Mouse (Mus musculus) forebrain, embryonic 12.5 days (tissue): ENCODE measurements around the gene Mta1. TPM values are rescaled to one million over a fixed set of nuclear protein-coding genes. Genes with fewer than 3 reads are reported as not detected.

Experiments
- ATAC-seq: fragments of 200-750 bp; cut with Nextera tagmentation; 2 replicates; pipeline ENCODE4 v1.8.0; 2017; ENCODE audit warnings: moderate TSS enrichment; ENCODE audit not compliant: low FRiP score
- H3K27ac ChIP-seq: fragments of 300-500 bp; sonication (generic); 2 replicates; pipeline ENCODE4 v1.5.1; 2016; ENCODE audit warnings: mild to moderate bottlenecking
- H3K27me3 ChIP-seq: fragments of 300-500 bp; sonication (generic); 2 replicates; pipeline ENCODE4 v1.6.1; 2016; ENCODE audit warnings: mild to moderate bottlenecking
- H3K36me3 ChIP-seq: fragments of 300-500 bp; sonication (generic); replicated peaks from 2 replicates; pipeline ENCODE4 v1.6.1; 2016; ENCODE audit warnings: mild to moderate bottlenecking
- H3K4me1 ChIP-seq: fragments of 300-500 bp; sonication (generic); 2 replicates; pipeline ENCODE4 v1.6.1; 2016
- H3K4me2 ChIP-seq: fragments of 300-500 bp; sonication (generic); 2 replicates; pipeline ENCODE4 v1.6.1; 2016; ENCODE audit warnings: mild to moderate bottlenecking, moderate library complexity
- H3K4me3 ChIP-seq: fragments of 300-500 bp; sonication (generic); replicated peaks from 2 replicates; pipeline ENCODE4 v1.5.1; 2016; ENCODE audit warnings: mild to moderate bottlenecking
- H3K9ac ChIP-seq: fragments of 300-500 bp; sonication (generic); 2 replicates; pipeline ENCODE4 v1.6.1; 2016; ENCODE audit warnings: mild to moderate bottlenecking
- H3K9me3 ChIP-seq: fragments of 300-500 bp; sonication (generic); 2 replicates; pipeline ENCODE4 v1.6.1; 2016
- WGBS: fragments of 180-500 bp; shearing (Covaris S2); methylation state at CpG from one replicate; pipeline ENCODE4 v1.1.7; 2016; 5-methylcytosine and 5-hydroxymethylcytosine counted together
- polyA plus RNA-seq: library from polyadenylated mRNA; unstranded; fragments of >200 nt; fragmentation: Nextera tagmentation; extraction: Ambion mirVana; gene quantifications from 2 replicates; pipeline ENCODE4 v1.2.1, GENCODE M21; 2016

Gene Mta1
- polyA plus RNA-seq, 1 experiment from 2014 or later: 22.7 TPM

DNA sequence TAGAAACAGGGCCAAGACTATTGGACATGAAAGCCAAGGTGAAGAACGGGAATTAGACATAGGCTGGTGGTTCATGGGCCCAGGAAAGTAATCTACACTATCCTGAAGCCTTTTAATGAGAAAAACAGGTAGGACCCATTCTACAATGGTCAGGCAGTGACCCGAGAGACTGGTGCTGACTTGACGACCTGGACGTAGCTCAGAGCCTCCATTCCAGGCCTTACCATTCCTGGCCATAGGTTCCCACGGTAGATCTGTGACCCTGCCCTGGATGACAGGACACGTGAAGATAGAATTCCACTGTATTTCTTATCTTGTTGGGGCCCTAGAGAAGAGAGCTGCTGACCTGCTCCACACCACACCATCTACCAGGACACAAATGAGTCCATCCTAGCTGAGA lies 40.2 kb downstream of the Mta1 start:
- Histone ChIP-seq H3K27ac (peak overlapping the region; percentile 93), H3K4me1 (peaks cover 48% of the 10 kb centered on the region), H3K27me3 (0 out of 2 replicates have a peak, but pooled peaks cover 9% of the 10 kb centered on the region), H3K36me3 (peaks cover 54% of the 10 kb centered on the region), H3K9me3 (no peaks in the 10 kb centered on the region), H3K4me3 (no peak overlapping the region), H3K9ac (no peak overlapping the region), H3K4me2 (no peak overlapping the region)
- 79% methylated on average over 6 of the region's 6 CpGs for WGBS
- no peak for ATAC-seq

DNA sequence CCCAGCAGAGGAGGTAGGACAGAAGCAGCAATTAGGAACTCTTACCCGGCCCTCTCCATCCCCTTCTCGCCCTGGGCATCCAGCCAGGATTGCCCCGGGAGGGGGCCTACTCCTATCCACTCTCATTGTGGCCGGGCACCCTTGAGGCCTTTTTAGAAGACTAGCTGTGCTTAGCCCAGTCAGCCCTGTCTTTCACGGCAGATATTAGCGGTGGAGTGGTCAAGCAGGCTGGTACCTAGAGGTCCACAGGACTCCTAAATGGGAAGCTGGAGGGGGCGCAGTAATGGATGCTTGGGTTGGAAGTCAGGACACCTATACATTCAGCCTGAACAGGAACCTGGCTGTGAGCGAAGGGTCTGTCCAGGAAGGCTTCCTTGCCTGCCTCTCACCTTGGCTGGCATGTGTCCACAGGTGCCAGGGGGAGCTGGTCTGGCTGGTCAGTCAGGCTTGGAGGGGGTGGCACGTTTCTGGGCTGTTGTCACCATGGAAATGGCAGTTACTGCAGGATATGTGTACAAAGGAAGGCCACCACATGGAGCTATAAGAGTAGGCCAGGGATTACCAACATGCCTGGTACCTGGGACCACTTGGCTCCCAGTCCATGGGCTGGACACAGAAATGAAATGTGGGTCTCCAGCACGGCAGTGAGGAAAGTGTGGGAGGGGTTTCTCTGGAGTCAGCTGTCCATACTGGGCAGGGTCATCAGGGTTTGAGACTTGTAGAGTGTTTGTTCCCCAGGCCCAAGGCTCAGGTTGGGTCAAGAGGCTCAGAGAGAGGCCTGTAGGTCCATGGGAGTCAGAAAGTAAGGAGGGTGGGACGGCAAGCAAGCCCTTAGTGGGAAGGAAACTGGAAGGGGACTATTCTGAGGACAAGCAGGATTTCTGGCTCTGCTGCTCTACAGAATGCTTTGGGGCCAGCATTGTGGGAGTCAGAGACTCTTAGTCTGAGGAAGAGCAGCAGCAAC lies 41.1 kb downstream of the Mta1 start:
- Histone ChIP-seq H3K27ac (peak overlapping the region; percentile 93), H3K9me3 (no peaks in the 10 kb centered on the region), H3K27me3 (0 out of 2 replicates have a peak, but pooled peaks cover 9% of the 10 kb centered on the region), H3K4me3 (peak overlapping the region; percentile 57), H3K9ac (peak overlapping the region; percentile 61), H3K4me1 (peaks cover 49% of the 10 kb centered on the region), H3K4me2 (peak overlapping the region; percentile 75), H3K36me3 (peaks cover 54% of the 10 kb centered on the region)
- peak; percentile 10; the same call in 1 of the 2 replicates for ATAC-seq
- WGBS: 36% methylated on average over 11 of the region's 11 CpGs

DNA sequence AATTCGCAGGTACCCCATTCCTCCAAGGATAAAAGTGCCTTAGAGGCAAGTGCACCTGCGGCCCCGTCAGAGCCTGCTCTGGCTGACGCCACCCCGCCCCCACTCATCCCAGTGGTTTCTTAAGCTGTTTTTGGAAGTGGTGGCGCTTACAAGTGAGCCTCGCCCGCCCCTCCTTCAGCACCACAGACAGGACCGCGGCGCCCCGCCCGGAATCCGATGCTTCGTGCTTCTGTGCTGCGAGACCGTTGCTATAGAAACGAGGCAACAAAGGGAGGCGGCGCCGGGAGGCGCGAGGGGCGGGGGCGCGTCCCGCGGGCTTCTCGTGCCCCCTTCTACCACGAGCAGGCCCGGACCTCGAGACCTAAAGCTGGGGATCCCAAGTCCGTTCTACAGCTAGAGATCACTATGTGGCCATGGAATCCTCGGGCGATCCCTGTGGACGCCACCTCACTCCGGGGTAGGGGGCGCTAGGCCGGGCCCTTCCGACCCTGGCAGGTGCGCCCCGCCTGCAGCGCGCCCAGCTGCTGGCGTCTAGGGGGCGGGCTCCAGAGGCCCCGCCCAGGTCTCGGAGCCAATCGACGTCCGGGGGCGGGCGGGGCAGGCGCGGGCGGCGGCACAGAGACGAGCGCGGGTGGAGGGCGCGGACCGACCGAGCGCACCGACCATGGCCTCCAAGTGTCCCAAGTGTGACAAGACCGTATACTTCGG lies 42.0 kb downstream of the Mta1 start, which contains the start of gene Crip2:
TSS of gene Crip2 (plus strand) at position 329 of the 708 bp plus-strand sequence.
- Histone ChIP-seq H3K4me3 (peak within 1 kb of the TSS; percentile 57), H3K9me3 (no peaks in the 10 kb centered on the region), H3K4me1 (peaks cover 49% of the 10 kb centered on the region), H3K27ac (peak within 1 kb of the TSS; percentile 93), H3K4me2 (peak within 1 kb of the TSS; percentile 75), H3K9ac (peak within 1 kb of the TSS; percentile 61), H3K27me3 (0 out of 2 replicates have a peak, but pooled peaks cover 9% of the 10 kb centered on the region), H3K36me3 (peaks cover 54% of the 10 kb centered on the region)
- peak; percentile 91 for ATAC-seq
- under 1% methylated on average over 66 of the region's 68 CpGs for WGBS

DNA sequence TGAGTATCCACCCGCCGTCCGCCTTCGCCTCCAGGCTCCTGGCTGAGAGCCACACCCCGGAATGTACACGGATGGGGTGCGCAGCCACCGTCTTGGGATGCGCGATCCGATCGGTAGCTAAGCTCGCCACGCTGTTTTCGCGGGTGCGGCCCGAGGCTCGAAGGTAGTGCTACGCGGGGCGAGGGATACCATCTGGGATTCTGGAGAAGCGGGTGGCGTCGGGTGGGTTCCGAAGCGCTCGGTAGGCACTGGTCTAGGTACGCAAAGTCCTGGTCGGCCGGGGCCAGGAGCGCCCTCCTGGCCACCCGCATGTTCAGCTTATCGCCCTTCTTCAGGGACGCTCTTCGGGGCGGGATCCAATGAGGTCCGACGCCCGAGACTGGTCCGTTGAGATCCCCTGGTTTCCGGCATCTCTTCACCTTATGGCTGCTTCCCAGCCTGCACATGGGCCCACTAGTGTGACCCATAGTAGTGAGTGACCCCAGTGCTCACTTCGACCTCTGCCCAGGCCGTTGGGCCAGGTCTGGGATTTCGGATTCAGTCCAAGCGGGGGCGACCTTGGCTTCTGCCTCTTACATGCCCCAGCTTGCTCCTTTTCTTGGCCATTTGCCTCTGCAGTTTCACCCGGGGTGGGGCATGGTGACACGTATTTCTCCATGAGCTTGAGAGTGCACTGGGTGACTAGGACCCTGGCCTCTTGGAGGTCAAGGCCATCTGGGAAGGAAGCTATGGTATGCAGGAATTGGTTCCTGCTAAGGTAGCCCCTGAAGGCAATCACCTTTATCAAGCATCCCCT lies 42.7 kb downstream of the Mta1 start:
- Histone ChIP-seq H3K4me3 (peak overlapping the region; percentile 57), H3K36me3 (peaks cover 54% of the 10 kb centered on the region), H3K9me3 (no peaks in the 10 kb centered on the region), H3K9ac (peak overlapping the region; percentile 61), H3K27me3 (peaks cover 12% of the 10 kb centered on the region; the same call in 1 of the 2 replicates), H3K4me1 (peaks cover 49% of the 10 kb centered on the region), H3K27ac (peak overlapping the region; percentile 93; the same call in 1 of the 2 replicates), H3K4me2 (peak overlapping the region; percentile 75)
- ATAC-seq: peak; percentile 1; the same call in 1 of the 2 replicates
- 2% methylated on average over 49 of the region's 49 CpGs for WGBS

DNA sequence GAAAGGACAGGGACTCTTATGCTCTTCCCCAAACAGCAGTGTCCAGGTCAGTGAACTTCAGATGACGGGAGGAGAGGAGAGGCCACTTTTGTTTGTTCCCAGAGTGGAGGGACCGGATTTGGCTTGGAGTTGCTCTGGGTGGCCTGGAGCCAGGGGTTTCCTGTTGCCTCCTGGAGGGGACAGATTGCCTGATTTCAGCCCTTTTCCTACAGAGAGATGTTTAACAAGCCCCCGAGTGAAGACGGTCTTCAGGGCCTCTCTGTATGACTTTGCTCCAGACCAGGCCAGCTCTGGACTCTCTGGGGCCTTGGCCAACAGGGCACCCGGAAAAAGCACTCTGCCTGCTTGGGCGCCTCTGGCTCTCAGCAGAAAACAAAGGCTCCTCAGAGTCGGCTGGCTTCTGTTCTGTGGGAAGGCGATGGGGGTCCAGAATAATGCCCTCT lies 43.5 kb downstream of the Mta1 start:
- Histone ChIP-seq H3K36me3 (peaks cover 48% of the 10 kb centered on the region), H3K27me3 (peaks cover 15% of the 10 kb centered on the region; the same call in 1 of the 2 replicates), H3K4me2 (peak overlapping the region; percentile 75), H3K4me3 (peak overlapping the region; percentile 57), H3K9me3 (no peaks in the 10 kb centered on the region), H3K4me1 (peaks cover 54% of the 10 kb centered on the region), H3K27ac (peak overlapping the region; percentile 59), H3K9ac (peak overlapping the region; percentile 61)
- 39% methylated on average over 8 of the region's 8 CpGs for WGBS
- ATAC-seq: no peak

DNA sequence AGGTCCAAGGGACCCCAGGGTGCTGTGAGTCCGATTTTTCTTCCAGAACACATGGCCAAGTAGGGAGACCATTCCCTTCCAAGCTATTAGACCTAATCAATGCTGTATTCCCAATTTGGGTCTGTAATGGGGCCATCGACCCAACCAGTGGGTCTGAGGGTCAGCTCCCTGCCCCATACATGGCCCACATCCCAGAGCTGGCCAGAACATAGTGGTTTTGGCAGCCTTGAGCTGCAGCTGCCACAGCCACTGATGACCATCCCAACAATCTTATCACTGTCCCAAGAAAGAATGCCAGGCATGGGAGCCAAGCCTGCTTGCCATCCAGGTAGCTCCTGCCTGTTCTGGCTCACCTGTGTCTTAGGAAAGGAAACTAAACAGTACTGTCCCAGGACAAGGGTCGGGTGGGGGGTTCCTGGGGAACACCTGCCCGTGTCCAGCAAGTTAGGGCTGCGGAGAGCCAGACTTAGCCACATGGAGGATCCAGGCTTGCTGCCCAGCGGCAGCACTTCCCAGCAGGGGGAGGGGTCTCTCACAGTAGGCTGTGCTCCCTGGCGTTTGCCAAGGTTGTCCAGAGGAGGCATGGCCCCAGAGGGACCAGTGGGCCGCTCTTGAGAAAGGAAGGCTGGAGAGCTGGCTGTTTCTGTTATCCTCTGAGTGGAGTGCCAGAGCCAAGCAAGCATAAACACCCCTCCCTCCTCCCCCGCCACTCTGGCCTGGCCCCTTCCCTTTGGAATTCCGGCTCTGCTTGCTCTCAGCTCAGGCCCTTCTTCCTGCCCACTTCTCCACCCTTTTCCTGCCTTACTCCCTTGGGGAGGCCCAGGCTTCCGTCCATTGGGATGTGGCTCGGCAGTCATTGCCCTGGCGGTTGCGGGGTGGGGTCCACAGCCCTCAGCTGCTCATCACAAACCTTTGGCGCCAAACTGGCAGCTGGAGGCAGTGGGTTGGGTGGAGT lies 44.2 kb downstream of the Mta1 start:
- Histone ChIP-seq H3K27me3 (peaks cover 21% of the 10 kb centered on the region), H3K27ac (peak overlapping the region; percentile 59), H3K36me3 (peaks cover 40% of the 10 kb centered on the region), H3K4me1 (peaks cover 60% of the 10 kb centered on the region), H3K4me3 (peak overlapping the region; percentile 57), H3K4me2 (peak overlapping the region; percentile 75), H3K9ac (peak overlapping the region; percentile 61), H3K9me3 (no peaks in the 10 kb centered on the region)
- ATAC-seq: no peak
- WGBS: 29% methylated on average over 15 of the region's 15 CpGs

DNA sequence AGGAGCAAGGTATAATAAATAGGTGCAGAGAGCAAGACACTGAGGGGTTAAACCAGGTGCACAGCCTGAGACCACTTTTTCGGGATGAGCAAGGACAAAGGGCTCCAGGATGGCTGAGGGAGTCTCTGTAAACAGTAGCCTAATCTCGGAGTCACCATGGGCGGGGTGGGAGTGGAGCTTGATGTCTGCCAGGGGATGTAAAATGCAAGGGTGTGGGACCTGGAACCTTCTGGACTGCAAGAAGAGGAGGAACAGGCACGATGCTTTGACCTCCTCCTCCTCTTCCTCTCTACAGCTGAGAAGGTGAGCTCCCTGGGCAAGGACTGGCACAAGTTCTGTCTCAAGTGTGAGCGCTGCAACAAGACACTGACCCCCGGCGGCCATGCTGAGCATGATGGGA lies 45.1 kb downstream of the Mta1 start:
- peaks cover 32% of the 10 kb centered on the region for H3K36me3 ChIP-seq
- H3K4me3 ChIP-seq: no peak overlapping the region
- no peak overlapping the region for H3K27ac ChIP-seq
- ATAC-seq: no peak
- 68% methylated on average over 7 of the region's 7 CpGs for WGBS
- peak overlapping the region; percentile 61; the same call in 1 of the 2 replicates for H3K9ac ChIP-seq
- peak overlapping the region; percentile 75 for H3K4me2 ChIP-seq
- H3K27me3 ChIP-seq: peaks cover 30% of the 10 kb centered on the region
- H3K4me1 ChIP-seq: peaks cover 56% of the 10 kb centered on the region
- H3K9me3 ChIP-seq: no peaks in the 10 kb centered on the region

DNA sequence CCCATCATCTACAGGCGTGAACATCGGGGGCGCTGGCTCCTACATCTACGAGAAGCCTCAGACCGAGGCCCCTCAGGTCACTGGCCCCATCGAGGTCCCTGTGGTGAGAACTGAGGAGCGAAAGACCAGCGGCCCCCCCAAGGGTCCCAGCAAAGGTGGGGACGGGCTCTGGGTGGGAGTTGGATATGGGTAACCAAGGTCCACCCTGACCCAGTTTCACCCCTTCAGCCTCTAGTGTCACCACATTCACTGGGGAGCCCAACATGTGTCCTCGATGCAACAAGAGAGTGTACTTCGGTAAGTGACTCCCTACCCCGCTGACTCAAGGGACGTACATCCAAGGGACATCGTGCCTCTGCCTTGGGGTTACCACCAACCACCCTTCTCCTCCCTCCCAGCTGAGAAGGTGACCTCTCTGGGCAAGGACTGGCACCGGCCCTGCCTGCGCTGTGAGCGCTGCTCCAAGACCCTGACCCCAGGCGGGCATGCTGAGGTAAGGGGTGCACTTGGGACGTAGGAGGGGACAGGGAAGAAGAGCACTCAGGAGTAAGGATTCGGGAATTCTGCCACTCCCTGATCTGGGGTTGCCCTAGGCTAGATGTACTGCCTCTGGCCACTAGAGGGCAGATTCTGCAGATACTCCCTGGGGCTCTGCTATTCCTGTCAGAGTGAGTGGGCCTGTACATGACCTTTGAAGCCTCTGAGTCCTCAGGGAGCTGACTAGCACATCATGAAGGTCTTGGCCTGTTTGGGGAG lies 46.1 kb downstream of the Mta1 start:
- peaks cover 51% of the 10 kb centered on the region for H3K4me1 ChIP-seq
- H3K9me3 ChIP-seq: no peaks in the 10 kb centered on the region
- 79% methylated on average over 20 of the region's 20 CpGs for WGBS
- H3K27ac ChIP-seq: no peak overlapping the region
- H3K9ac ChIP-seq: no peak overlapping the region
- H3K4me2 ChIP-seq: no peak overlapping the region
- H3K36me3 ChIP-seq: peaks cover 27% of the 10 kb centered on the region
- H3K27me3 ChIP-seq: peaks cover 35% of the 10 kb centered on the region
- ATAC-seq: no peak
- no peak overlapping the region for H3K4me3 ChIP-seq

DNA sequence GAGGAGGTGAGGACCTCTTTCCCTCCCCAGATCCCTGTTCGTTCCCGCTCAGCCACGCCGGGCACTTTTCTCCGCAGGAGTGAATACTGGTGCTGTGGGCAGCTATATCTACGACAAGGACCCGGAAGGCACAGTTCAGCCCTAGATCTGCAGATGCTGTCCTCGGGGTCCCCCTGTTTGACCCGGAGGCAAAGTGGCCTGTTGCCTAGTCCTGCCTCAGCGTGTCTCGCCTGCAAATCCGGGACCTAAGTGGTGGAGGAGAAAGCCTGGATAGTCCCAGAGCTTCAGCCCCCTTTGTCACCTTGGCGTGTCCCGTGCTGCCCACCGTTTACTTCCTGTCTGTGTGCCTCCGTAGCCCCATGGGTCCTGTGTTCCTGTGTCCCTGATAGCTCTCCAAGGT lies 46.8 kb downstream of the Mta1 start:
- Histone ChIP-seq H3K4me3 (no peak overlapping the region), H3K36me3 (peaks cover 27% of the 10 kb centered on the region), H3K9ac (no peak overlapping the region), H3K9me3 (no peaks in the 10 kb centered on the region), H3K4me2 (no peak overlapping the region), H3K4me1 (peaks cover 46% of the 10 kb centered on the region), H3K27me3 (peaks cover 37% of the 10 kb centered on the region), H3K27ac (no peak overlapping the region)
- 92% methylated on average over 16 of the region's 16 CpGs for WGBS
- ATAC-seq: no peak

DNA sequence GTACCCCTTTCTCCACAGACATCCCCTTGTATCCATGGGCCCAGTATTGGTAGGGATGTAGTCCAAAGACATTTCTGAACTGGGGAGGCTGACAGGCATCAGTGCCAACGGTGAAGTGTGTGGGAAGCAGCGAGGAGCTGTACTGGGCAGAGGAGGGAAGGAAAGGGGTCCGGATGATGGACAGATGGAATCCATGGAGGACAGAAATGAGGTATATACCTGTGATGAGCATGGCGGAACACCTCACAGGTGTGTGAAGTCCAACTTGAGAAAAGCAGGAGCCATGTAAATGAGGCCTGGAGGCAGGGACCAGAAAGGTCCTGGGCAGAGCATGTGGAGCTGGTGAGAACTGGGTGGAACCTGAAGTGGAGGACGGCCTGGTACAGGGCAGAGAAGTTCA lies 47.5 kb downstream of the Mta1 start:
- WGBS: 93% methylated on average over 5 of the region's 5 CpGs

More for the DNA sequence above, 47.5 kb downstream of the Mta1 start:
- Histone ChIP-seq H3K4me2 (no peak overlapping the region), H3K9ac (no peak overlapping the region), H3K36me3 (peaks cover 27% of the 10 kb centered on the region), H3K27me3 (peaks cover 44% of the 10 kb centered on the region), H3K27ac (no peak overlapping the region), H3K4me3 (no peak overlapping the region), H3K4me1 (peaks cover 46% of the 10 kb centered on the region), H3K9me3 (no peaks in the 10 kb centered on the region)
- ATAC-seq: no peak
